Mouse (Mus musculus) gastrocnemius, adult 18-20 months (tissue): Measurements from ENCODE around the gene Nid2. TPM values are rescaled to one million over a fixed set of nuclear protein-coding genes. Genes with fewer than 3 reads are reported as not detected.

Experiments used
- DNase-seq: peaks from one replicate; pipeline ENCODE4 v3.0.0; 2021; ENCODE audit warnings: low spot score
- total RNA-seq, 2 experiments: library from RNA; stranded (reverse); gene quantifications; 2 replicates each; pipeline ENCODE4 v1.2.3; 2021

Nid2 gene
- total RNA-seq, 2 experiments from 2014 or later, result 5.5 to 7.1 TPM

- no peak for DNase-seq
Observed at GRCm38 (mm10) chr14:19777365-19777764, 26.3 kb downstream of the Nid2 start.

GRCm38 (mm10) chr14:19777945-19778344 is 26.9 kb downstream of the Nid2 start:
- DNase-seq, result no peak

GRCm38 (mm10) chr14:19785797-19786588 is 34.9 kb downstream of the Nid2 start:
- DNase-seq, result no peak

- DNase-seq, result no peak
Observed at GRCm38 (mm10) chr14:19788443-19788842, 37.4 kb downstream of the Nid2 start.

- no peak for DNase-seq
Observed at GRCm38 (mm10) chr14:19794881-19795280, 43.8 kb downstream of the Nid2 start.

- DNase-seq, result no peak
Observed at GRCm38 (mm10) chr14:19796541-19797304, 45.7 kb downstream of the Nid2 start.

GRCm38 (mm10) chr14:19800485-19800884 is 49.4 kb downstream of the Nid2 start:
- DNase-seq, result no peak

GRCm38 (mm10) chr14:19801474-19802215 is 50.6 kb downstream of the Nid2 start:
- no peak for DNase-seq

- no peak for DNase-seq
Observed at GRCm38 (mm10) chr14:19803222-19803621, 52.2 kb downstream of the Nid2 start.

GRCm38 (mm10) chr14:19803623-19804022 is 52.6 kb downstream of the Nid2 start:
- no peak for DNase-seq

- DNase-seq, result no peak
Observed at GRCm38 (mm10) chr14:19807339-19807738, 56.3 kb downstream of the Nid2 start.

GRCm38 (mm10) chr14:19807858-19808257 is 56.8 kb downstream of the Nid2 start:
- DNase-seq, result no peak

GRCm38 (mm10) chr14:19809934-19810333 is 58.9 kb downstream of the Nid2 start:
- no peak for DNase-seq

GRCm38 (mm10) chr14:19813061-19813460 is 62.0 kb downstream of the Nid2 start:
- no peak for DNase-seq

- DNase-seq, result peak; percentile 76
Observed at GRCm38 (mm10) chr14:19817949-19818348, 66.9 kb downstream of the Nid2 start.

GRCm38 (mm10) chr14:19821686-19822085 is 70.6 kb downstream of the Nid2 start:
- DNase-seq, result no peak

GRCm38 (mm10) chr14:19823321-19824142 is 72.5 kb downstream of the Nid2 start, which contains the start of gene Rtraf:
Rtraf (minus strand) TSS chr14:19823824.
- peak; percentile 93 for DNase-seq

GRCm38 (mm10) chr14:19825481-19825880 is 74.4 kb downstream of the Nid2 start:
- DNase-seq, result no peak

- DNase-seq, result no peak
Observed at GRCm38 (mm10) chr14:19836289-19836688, 85.2 kb downstream of the Nid2 start.

GRCm38 (mm10) chr14:19839600-19840332 is 88.7 kb downstream of the Nid2 start:
- peak; percentile 31 for DNase-seq
